Mouse (Mus musculus) testis, adult 2 months (tissue): ENCODE data around the gene Stam2.

ENCODE experiments used
- CTCF ChIP-seq: fragments of 200-500 bp; IDR thresholded peaks from 2 replicates; pipeline ENCODE4 v1.5.1; 2012; ENCODE audit warnings: low read depth, mild to moderate bottlenecking, inconsistent platforms, low read length, moderate library complexity; ENCODE audit not compliant: control insufficient read depth, insufficient read depth, insufficient replicate concordance
- POLR2A ChIP-seq: fragments of 200-500 bp; IDR thresholded peaks from 2 replicates; pipeline ENCODE4 v1.6.1; 2012; ENCODE audit warnings: low read depth, mild to moderate bottlenecking, inconsistent platforms, low read length, moderate library complexity; ENCODE audit not compliant: control insufficient read depth

DNA sequence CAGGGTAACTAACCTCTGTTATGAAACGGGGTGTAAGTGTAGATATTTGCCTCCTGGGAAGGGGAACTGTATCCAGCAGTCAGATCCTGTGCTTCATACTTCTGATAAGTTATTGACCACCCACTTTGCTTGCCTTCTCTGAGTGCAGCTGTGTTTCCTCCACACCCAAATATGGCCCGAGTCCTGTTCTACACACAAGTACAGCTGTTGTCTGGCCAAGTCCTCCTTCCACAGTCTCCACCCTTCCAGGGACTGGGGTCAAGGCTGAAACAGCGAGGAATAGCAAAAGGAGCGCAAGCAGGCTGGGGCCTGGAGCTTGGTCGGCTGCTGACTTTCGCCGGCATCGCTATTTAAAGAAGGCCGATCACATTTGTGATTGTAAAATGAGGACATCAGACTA, 37.3 kb upstream of the Stam2 start:
- TF ChIP-seq POLR2A (no peak), CTCF (no peak)
